Mouse (Mus musculus): ENCODE data around the gene Tmem82. TPM values are rescaled to one million over a fixed set of nuclear protein-coding genes. Genes with fewer than 3 reads are reported as not detected.

The Tmem82 gene
- polyA plus RNA-seq, 1 experiment from 2014 or later = 0.43 TPM

DNA sequence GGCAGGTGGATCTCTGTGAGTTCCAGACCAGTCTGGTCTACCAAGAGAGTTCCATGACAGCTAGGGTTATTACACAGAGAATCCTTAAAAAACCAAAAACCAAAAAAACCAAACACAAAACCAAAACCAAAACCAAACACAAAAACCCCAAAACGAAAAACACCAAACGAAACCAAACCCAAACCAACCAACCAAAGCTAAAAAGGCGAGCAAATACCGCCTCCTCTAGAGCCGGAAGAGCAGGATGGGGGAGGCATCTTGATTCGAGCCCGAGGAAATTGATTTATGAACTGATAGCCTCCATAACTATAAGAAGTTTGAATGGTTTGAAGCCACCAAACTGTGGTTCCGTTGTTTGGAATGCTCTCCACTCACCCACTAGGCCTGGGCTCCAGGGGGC, 34.5 kb downstream of the Tmem82 start:
- Histone ChIP-seq H3K4me3 (no peak overlapping the region), H3K4me2 (replicated peaks) (no peak overlapping the region), H3K4me1 (no peaks in the 10 kb centered on the region), H3K36me3 (peaks cover 10% of the 10 kb centered on the region), H3K9me3 (no peaks in the 10 kb centered on the region), H3K9ac (no peak overlapping the region), H3K27me3 (replicated peaks) (no peaks in the 10 kb centered on the region), H3K27ac (no peak overlapping the region)
- ATAC-seq (ENCODE audit: low FRiP score, low read depth) = no peak
- 92% methylated on average over 8 of the region's 8 CpGs for WGBS

DNA sequence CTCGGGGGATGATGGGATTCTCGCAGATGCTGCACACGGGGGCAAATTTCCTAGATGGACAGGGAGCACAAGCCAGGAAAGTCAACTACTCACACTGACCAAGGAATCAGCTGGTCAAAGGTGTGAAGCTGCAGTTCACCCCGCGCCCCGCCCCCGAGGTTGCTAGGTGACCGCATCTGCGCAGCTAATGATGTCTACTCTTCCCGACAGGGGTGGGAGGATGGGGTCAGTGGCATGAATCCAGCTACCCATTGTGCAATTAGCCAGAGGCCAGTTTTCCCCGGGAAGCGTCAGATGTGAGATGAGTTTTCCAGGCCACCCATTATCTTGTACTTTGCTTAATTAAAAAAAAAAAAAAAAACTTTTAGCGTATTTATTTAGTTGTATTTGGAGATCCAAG, 37.4 kb downstream of the Tmem82 start:
- no peak overlapping the region for H3K27ac ChIP-seq
- 85% methylated on average over 13 of the region's 13 CpGs for WGBS
- H3K36me3 ChIP-seq = peaks cover 14% of the 10 kb centered on the region

DNA sequence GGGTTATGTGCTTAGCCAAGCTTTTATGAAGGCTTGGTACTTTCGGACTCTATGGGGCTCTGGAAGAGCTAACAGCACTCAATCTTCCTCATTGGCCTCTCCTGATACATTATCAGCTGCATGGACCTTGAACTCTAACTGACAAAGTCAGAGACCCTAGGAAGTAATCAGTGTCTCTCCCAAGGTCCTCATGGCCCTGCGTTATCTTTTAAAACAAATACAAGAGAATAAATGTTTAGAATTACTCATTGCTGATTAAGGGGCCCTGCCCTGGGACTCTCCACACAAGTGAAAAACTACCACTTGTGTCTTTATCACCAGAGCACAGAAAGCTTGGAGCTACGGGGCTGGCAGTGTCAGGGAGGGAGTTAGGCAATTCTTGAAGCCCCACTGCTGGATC, 39.6 kb downstream of the Tmem82 start:
- no peaks in the 10 kb centered on the region for H3K9me3 ChIP-seq

More for the DNA sequence above, 37.4 kb downstream of the Tmem82 start:
- Histone ChIP-seq H3K4me1 (no peaks in the 10 kb centered on the region), H3K27me3 (replicated peaks) (no peaks in the 10 kb centered on the region), H3K9ac (no peak overlapping the region), H3K4me2 (replicated peaks) (no peak overlapping the region), H3K4me3 (no peak overlapping the region), H3K9me3 (no peaks in the 10 kb centered on the region)
- no peak for ATAC-seq (ENCODE audit: low FRiP score, low read depth)

DNA sequence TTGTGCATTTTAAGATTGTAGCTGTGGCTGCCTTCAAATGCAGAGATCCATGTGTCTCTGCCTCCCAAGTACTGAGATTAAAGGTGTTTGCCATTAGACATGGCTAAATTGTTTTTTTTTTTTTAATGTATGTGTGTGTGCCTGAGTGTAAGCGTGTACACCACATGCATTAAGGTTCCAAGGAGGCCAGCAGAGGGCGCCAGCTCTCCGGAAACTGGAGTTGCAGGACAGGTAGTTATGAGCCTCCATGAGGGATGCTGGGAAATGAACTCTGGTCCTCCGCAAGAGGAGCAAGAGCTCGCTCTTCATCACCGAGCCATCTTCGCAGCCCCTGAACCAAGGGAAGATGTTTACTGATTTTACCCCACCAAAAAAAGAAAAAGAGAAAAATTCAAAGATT, 41.6 kb downstream of the Tmem82 start:
- H3K4me2 ChIP-seq (replicated peaks) = no peak overlapping the region
- H3K36me3 ChIP-seq = peaks cover 9% of the 10 kb centered on the region; the same call in 1 of the 2 replicates
- H3K4me3 ChIP-seq = no peak overlapping the region
- no peaks in the 10 kb centered on the region for H3K9me3 ChIP-seq
- no peak overlapping the region for H3K27ac ChIP-seq
- ATAC-seq (ENCODE audit: low FRiP score, low read depth) = no peak
- no peak overlapping the region for H3K9ac ChIP-seq
- H3K4me1 ChIP-seq = no peaks in the 10 kb centered on the region
- WGBS = 96% methylated on average over 7 of the region's 7 CpGs
- H3K27me3 ChIP-seq (replicated peaks) = no peaks in the 10 kb centered on the region

More for the DNA sequence above, 39.6 kb downstream of the Tmem82 start:
- peaks cover 9% of the 10 kb centered on the region; the same call in 1 of the 2 replicates for H3K36me3 ChIP-seq
- H3K4me1 ChIP-seq = no peaks in the 10 kb centered on the region
- no peak overlapping the region for H3K4me3 ChIP-seq
- WGBS = 85% methylated on average over 3 of the region's 3 CpGs
- H3K27ac ChIP-seq = no peak overlapping the region
- H3K27me3 ChIP-seq (replicated peaks) = no peaks in the 10 kb centered on the region
- H3K9ac ChIP-seq = no peak overlapping the region
- no peak overlapping the region for H3K4me2 ChIP-seq (replicated peaks)
- no peak for ATAC-seq (ENCODE audit: low FRiP score, low read depth)

DNA sequence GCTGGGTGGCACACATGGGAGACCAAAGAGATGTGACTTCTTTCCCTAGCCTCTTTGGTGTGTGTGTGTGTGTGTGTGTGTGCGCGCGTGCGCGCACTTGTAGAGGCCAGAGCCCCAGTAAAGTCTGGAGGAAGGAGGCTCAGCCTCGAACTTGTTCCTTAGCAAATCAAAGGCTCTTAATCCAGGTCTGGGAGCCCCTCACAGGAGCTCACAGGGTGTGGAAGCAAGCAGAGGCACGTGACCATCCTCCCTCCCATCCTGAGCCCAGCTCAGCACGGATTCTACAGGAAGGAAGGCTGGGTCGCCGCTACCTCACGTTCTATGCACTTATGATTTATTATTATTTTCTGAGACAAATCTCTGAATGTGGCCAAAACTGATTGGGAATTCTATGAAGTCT, 42.0 kb downstream of the Tmem82 start:
- peaks cover 9% of the 10 kb centered on the region; the same call in 1 of the 2 replicates for H3K36me3 ChIP-seq
- H3K9me3 ChIP-seq = no peaks in the 10 kb centered on the region
- H3K27me3 ChIP-seq (replicated peaks) = no peaks in the 10 kb centered on the region
- ATAC-seq (ENCODE audit: low FRiP score, low read depth) = no peak
- no peaks in the 10 kb centered on the region for H3K4me1 ChIP-seq
- no peak overlapping the region for H3K4me3 ChIP-seq
- H3K9ac ChIP-seq = no peak overlapping the region
- no peak overlapping the region for H3K4me2 ChIP-seq (replicated peaks)
- WGBS = 89% methylated on average over 11 of the region's 11 CpGs
- no peak overlapping the region for H3K27ac ChIP-seq

DNA sequence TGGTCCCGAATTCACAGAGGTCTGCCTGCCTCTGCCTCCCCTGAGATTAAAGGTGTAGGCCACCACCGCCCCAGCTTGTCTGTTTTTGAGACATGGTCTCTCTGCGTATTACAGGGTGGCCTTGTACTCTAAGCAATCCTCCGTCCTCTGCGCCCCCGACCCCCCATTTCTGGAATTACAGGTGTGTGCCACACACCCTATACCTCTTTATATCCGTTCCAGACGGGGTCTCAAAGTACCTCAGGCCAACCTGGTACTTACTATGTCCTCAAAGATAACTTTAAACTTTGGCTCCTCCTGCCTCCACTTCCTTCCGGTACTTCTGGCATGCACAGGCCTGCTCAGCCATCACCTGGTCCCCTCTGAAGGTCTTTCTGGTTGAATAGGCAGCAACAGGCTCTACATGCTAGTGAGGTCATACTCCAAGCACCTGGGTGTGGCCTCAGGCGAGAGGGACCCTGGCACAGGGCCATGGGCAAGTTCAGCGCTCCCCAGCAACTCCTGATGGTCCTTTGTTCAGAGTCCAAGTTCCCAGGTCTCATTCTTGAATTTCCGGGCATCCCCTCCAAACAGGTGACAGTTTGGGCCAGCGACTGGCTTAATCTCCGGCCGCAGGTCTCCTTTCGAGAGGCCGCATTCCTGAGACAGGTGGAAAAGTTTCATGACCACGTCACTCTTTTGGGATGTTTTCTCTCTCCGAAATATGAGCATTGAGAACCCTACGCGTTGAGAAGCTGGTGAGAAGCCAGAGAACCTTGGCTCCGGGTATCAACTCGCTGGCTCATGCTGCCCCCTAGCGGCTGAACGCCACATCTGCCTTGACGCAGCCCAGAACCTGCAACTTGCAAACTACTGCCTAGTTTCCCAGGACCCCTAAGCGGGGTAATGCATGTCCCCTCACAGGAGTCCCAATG, 43.4 kb downstream of the Tmem82 start:
- H3K9me3 ChIP-seq = no peaks in the 10 kb centered on the region
- ATAC-seq (ENCODE audit: low FRiP score, low read depth) = peak; percentile 50; the same call in 1 of the 2 replicates
- no peak overlapping the region for H3K4me2 ChIP-seq (replicated peaks)
- no peaks in the 10 kb centered on the region for H3K27me3 ChIP-seq (replicated peaks)
- H3K27ac ChIP-seq = no peak overlapping the region
- no peak overlapping the region for H3K9ac ChIP-seq
- peaks cover 9% of the 10 kb centered on the region; the same call in 1 of the 2 replicates for H3K36me3 ChIP-seq
- WGBS = 47% methylated on average over 27 of the region's 27 CpGs
- H3K4me1 ChIP-seq = no peaks in the 10 kb centered on the region
- H3K4me3 ChIP-seq = no peak overlapping the region

DNA sequence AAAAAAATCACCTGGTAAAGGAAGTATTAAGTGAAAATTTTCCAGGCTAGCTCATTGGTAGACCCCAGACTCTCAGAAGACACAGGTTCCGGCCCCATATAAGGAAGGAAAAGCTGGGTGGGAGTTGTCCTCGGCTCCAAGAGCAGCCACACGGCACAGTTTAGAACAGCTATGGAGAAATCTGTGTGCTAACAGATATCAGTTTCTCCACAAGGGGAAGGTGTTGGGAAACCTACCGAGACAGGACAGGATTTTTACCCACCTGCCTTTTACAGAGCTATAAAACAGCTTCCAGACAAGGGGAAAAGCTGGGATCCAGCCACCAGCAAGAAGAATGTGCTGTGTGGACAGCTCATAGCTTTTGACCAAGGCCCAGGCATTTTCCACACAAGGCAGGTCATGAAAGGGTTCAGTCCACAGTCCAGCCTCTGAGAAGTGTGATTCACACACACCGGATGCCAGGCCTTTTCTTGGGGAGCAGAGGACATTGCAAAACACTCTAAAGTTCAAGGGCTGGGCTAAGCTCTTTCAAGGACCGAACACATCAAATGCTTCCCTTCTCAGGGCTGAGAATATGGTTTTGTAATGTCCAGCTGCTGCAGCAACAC, 45.0 kb downstream of the Tmem82 start:
- no peaks in the 10 kb centered on the region for H3K4me1 ChIP-seq
- H3K4me3 ChIP-seq = no peak overlapping the region
- WGBS = 82% methylated on average over 6 of the region's 6 CpGs
- no peak for ATAC-seq (ENCODE audit: low FRiP score, low read depth)
- H3K9ac ChIP-seq = no peak overlapping the region
- H3K36me3 ChIP-seq = peaks cover 5% of the 10 kb centered on the region; the same call in 1 of the 2 replicates
- H3K27me3 ChIP-seq (replicated peaks) = no peaks in the 10 kb centered on the region
- H3K9me3 ChIP-seq = no peaks in the 10 kb centered on the region
- no peak overlapping the region for H3K27ac ChIP-seq
- no peak overlapping the region for H3K4me2 ChIP-seq (replicated peaks)

DNA sequence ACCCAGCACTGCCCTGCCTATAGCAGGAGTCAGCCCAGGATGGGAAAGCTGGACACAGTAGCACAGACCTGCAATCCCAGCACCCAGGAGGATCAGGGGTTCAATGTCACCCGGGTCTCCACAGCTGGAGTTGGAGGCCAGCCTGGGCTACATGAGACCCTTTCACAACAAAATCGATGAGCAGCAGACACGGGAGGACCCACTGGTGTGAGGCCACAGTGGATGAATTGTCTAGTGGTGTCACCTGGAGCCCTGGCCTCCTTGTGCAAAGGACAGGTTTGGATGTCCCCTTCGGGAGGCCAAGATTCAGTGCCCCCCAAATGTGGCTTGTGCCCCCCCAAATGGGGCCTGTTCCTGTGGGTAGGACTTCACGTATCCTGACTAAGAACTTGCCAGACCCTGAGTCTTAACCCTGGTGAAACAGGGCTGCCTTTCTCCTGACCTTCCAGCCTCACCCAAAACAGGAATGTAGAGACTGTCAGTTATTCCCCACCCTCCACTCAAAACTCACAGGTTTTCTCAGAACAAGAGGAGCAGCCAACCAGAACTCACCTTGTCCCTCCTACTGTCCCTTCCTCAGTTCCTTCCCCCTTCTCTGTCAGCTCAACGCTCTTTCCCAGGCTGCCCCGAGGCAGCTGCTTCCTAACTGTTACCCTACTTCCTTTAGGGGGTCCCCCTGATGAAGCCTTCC, 45.6 kb downstream of the Tmem82 start:
- ATAC-seq (ENCODE audit: low FRiP score, low read depth) = no peak
- H3K4me1 ChIP-seq = no peaks in the 10 kb centered on the region
- no peak overlapping the region for H3K9ac ChIP-seq
- no peaks in the 10 kb centered on the region for H3K27me3 ChIP-seq (replicated peaks)
- H3K27ac ChIP-seq = no peak overlapping the region
- no peak overlapping the region for H3K4me2 ChIP-seq (replicated peaks)
- H3K36me3 ChIP-seq = peaks cover 5% of the 10 kb centered on the region; the same call in 1 of the 2 replicates
- H3K4me3 ChIP-seq = no peak overlapping the region
- no peaks in the 10 kb centered on the region for H3K9me3 ChIP-seq
- 86% methylated on average over 7 of the region's 7 CpGs for whole genome bisulfite sequencing

DNA sequence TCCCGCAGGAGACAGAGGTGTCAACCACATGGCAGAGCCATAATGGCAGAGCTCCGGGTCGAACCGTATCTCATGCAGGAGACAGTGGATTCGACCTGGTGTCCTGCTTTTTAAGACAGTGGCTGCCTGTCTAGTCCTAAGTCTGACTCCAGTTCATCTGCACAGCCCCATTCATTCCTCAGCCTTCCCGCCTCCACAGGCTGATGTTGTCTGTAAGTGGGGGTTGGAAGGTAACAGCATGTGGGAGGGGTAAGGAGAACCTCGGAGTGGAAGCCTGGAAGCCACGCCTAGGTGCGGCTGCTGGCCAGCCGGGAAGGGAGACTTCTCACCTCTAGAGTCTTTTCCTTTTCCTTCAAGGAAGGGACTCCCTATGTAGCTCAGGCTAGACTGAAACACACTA, 46.5 kb downstream of the Tmem82 start:
- Histone ChIP-seq H3K9ac (no peak overlapping the region), H3K27ac (no peak overlapping the region), H3K9me3 (no peaks in the 10 kb centered on the region), H3K4me2 (replicated peaks) (no peak overlapping the region), H3K4me1 (no peaks in the 10 kb centered on the region), H3K4me3 (no peak overlapping the region), H3K27me3 (replicated peaks) (no peaks in the 10 kb centered on the region), H3K36me3 (no peaks in the 10 kb centered on the region)
- 75% methylated on average over 10 of the region's 10 CpGs for WGBS
- no peak for ATAC-seq (ENCODE audit: low FRiP score, low read depth)

DNA sequence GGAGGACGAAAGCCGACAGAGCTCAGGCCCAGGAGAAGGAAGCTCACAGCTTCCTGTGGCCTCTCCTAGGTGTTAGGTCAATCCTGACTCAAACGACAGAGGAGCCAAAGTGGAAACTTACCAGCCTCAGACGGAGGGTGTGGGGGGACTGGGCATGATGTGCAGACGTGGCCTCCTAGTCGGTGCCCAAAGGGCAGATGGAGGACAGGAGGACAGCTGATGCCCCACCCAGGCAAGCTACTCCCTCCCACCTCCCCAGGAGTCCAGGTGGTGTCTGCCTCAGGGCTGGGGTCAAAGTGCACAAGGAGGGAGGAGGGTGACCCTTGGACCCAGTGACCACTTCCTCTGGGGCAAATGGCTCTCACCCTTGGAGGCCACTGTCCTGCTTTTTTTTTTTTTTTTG, 47.1 kb downstream of the Tmem82 start:
- H3K36me3 ChIP-seq = no peaks in the 10 kb centered on the region
- H3K9me3 ChIP-seq = no peaks in the 10 kb centered on the region
- no peak overlapping the region for H3K4me3 ChIP-seq
- no peak overlapping the region for H3K9ac ChIP-seq
- no peak overlapping the region for H3K4me2 ChIP-seq (replicated peaks)
- 69% methylated on average over 6 of the region's 6 CpGs for WGBS
- no peak overlapping the region for H3K27ac ChIP-seq
- H3K27me3 ChIP-seq (replicated peaks) = no peaks in the 10 kb centered on the region
- ATAC-seq (ENCODE audit: low FRiP score, low read depth) = no peak
- no peaks in the 10 kb centered on the region for H3K4me1 ChIP-seq

DNA sequence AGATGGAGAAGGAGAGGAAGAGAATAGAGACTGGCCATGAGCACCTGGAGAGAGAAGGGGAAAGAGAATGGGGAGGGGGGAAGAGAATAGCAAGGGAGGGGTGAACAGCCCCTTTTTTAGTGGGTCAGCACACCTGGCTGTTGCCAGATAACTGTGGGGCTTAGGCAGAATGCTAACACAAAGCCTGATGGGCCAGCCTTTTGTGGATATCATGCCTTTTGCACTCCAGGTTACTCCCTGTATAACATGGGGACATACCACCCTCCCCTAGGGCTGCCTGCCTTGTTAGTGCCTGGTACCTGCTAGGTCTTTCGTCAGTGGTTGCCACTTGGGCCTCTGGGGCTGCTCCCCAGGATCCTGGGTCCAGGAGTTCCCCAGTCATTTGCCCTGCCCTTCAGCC, 47.6 kb downstream of the Tmem82 start:
- WGBS = 79% methylated on average over 1 of the region's 1 CpGs

DNA sequence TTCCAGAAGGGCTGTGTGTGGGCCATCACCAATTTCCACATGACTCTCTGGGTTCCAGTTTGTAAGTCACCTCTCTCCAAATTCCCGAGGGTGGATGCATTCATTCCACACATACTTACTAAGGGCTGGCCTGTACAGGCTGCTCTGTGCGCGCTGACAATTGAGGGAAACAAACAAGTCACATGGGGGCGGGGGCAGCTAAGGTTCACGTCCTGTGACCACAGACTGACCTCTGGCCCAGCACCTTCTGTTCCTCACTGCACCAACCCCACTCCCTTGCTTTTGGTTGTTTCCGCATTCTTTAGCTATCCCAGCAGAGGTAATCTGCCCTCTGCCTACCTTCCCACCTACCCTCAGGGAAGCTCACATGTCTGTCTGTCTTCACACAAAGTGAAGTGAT, 48.4 kb downstream of the Tmem82 start:
- ATAC-seq (ENCODE audit: low FRiP score, low read depth) = no peak
- Histone ChIP-seq H3K9me3 (no peaks in the 10 kb centered on the region), H3K4me2 (replicated peaks) (no peak overlapping the region), H3K36me3 (no peaks in the 10 kb centered on the region), H3K27me3 (replicated peaks) (no peaks in the 10 kb centered on the region), H3K4me3 (no peak overlapping the region), H3K4me1 (no peaks in the 10 kb centered on the region), H3K9ac (no peak overlapping the region), H3K27ac (no peak overlapping the region)
- WGBS = 64% methylated on average over 6 of the region's 6 CpGs

More for the DNA sequence above, 47.6 kb downstream of the Tmem82 start:
- Histone ChIP-seq H3K4me1 (no peaks in the 10 kb centered on the region), H3K27ac (no peak overlapping the region), H3K36me3 (no peaks in the 10 kb centered on the region), H3K9ac (no peak overlapping the region), H3K9me3 (no peaks in the 10 kb centered on the region), H3K27me3 (replicated peaks) (no peaks in the 10 kb centered on the region), H3K4me3 (no peak overlapping the region), H3K4me2 (replicated peaks) (no peak overlapping the region)
- ATAC-seq (ENCODE audit: low FRiP score, low read depth) = no peak

Data from neural tube, embryonic 12.5 days (tissue).